Mouse (Mus musculus) activated CD4-positive, CD25-positive, alpha-beta regulatory T cell, adult 4 months (primary cell): ENCODE measurements around the gene Krt20. TPM values are rescaled to one million over a fixed set of nuclear protein-coding genes. Genes with fewer than 3 reads are reported as not detected.

Source experiments
- ATAC-seq: one replicate; pipeline ENCODE4 v1.8.0; 2017
- polyA plus RNA-seq, 2 experiments: library from polyadenylated mRNA; unstranded; fragments of 100-300 nt; shearing (Covaris generic); gene quantifications; one replicate each; pipeline ENCODE4 v1.2.1; 2017

Gene Krt20
- under 1 TPM in 1 of 2 experiments, not detected in 1; 0.17 TPM for polyA plus RNA-seq

- ATAC-seq, result no peak
These were observed at the start of gene Krt20 for GRCm38 (mm10) chr11:99437972-99438371. TSS of gene Krt20 (minus strand) at chr11:99438150.

GRCm38 (mm10) chr11:99474981-99475380, 37.0 kb upstream of the Krt20 start:
- ATAC-seq, result no peak

- no peak for ATAC-seq
These were observed 35.5 kb upstream of the Krt20 start for GRCm38 (mm10) chr11:99473433-99473832.

- ATAC-seq, result no peak
These were observed 34.5 kb upstream of the Krt20 start for GRCm38 (mm10) chr11:99472405-99472804.

- no peak for ATAC-seq
These were observed 34.0 kb upstream of the Krt20 start for GRCm38 (mm10) chr11:99471946-99472345.

- no peak for ATAC-seq
These were observed 31.3 kb upstream of the Krt20 start for GRCm38 (mm10) chr11:99469228-99469627.

GRCm38 (mm10) chr11:99468566-99468965, 30.6 kb upstream of the Krt20 start:
- ATAC-seq, result no peak

- ATAC-seq, result no peak
These were observed 28.4 kb upstream of the Krt20 start for GRCm38 (mm10) chr11:99466316-99466715.

- no peak for ATAC-seq
These were observed 26.9 kb upstream of the Krt20 start for GRCm38 (mm10) chr11:99464836-99465235.

GRCm38 (mm10) chr11:99463155-99463554, 25.2 kb upstream of the Krt20 start:
- no peak for ATAC-seq

GRCm38 (mm10) chr11:99461736-99462135, 23.8 kb upstream of the Krt20 start:
- ATAC-seq, result no peak

GRCm38 (mm10) chr11:99458887-99459286, 20.9 kb upstream of the Krt20 start:
- no peak for ATAC-seq

- no peak for ATAC-seq
These were observed 16.8 kb upstream of the Krt20 start for GRCm38 (mm10) chr11:99454759-99455158.

GRCm38 (mm10) chr11:99454044-99454443, 16.1 kb upstream of the Krt20 start:
- no peak for ATAC-seq

GRCm38 (mm10) chr11:99448769-99449168, 10.8 kb upstream of the Krt20 start:
- no peak for ATAC-seq

- no peak for ATAC-seq
These were observed 3.3 kb upstream of the Krt20 start for GRCm38 (mm10) chr11:99441220-99441619.

GRCm38 (mm10) chr11:99439465-99439864, 1.5 kb upstream of the Krt20 start:
- no peak for ATAC-seq

- no peak for ATAC-seq
These were observed 1.3 kb downstream of the Krt20 start for GRCm38 (mm10) chr11:99436625-99437024.

- no peak for ATAC-seq
These were observed 7.3 kb downstream of the Krt20 start for GRCm38 (mm10) chr11:99430670-99431069.

- no peak for ATAC-seq
These were observed 15.8 kb downstream of the Krt20 start, which contains the start of gene Krt12 for GRCm38 (mm10) chr11:99422159-99422558. TSS of gene Krt12 (minus strand) at chr11:99422259.

- ATAC-seq, result no peak
These were observed 17.4 kb downstream of the Krt20 start for GRCm38 (mm10) chr11:99420586-99420985.

- ATAC-seq, result no peak
These were observed 20.1 kb downstream of the Krt20 start for GRCm38 (mm10) chr11:99417819-99418218.

- no peak for ATAC-seq
These were observed 21.0 kb downstream of the Krt20 start for GRCm38 (mm10) chr11:99416902-99417301.

GRCm38 (mm10) chr11:99414463-99415147, 23.3 kb downstream of the Krt20 start:
- no peak for ATAC-seq

GRCm38 (mm10) chr11:99413247-99413646, 24.7 kb downstream of the Krt20 start:
- no peak for ATAC-seq
